Mouse (Mus musculus): Measurements from ENCODE around the gene Mgat4d.
A peak's percentile ranks its signal among the peaks of the same experiment; 100 is the strongest.

DNA sequence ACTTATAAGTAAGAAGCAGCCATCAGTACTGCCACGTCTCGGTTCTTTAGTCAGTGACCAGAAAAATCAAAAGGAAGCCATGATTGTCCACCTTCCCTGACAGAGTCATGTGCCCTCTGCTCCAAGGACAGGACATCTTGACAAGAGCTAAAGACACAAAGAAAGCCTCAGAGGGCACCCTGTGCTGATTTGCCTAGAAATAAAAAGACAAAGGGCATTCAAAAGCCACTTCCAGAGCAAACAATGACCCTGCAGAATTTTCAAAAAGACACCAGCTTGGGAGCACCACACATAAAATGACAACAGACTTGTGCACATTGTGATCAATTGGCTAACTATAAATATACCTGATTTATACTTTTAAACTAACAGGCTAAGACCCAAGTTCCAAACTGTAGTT is 32.6 kb upstream of the Mgat4d start:
- TF ChIP-seq MAFK (IDR thresholded peaks at IDR 0.05; ENCODE audit: insufficient read depth, low read depth, low read length) (peak; percentile 63), CHD2 (IDR thresholded peaks at IDR 0.05; ENCODE audit: low read depth, low read length) (no peak), ZNF384 (IDR thresholded peaks at IDR 0.05; ENCODE audit: low read depth, low read length) (no peak), ZC3H11A (IDR thresholded peaks at IDR 0.05; ENCODE audit: borderline replicate concordance, low read depth, low read length) (no peak), HCFC1 (IDR thresholded peaks at IDR 0.05; ENCODE audit: borderline replicate concordance, insufficient read depth, low read length) (no peak)
